Mouse (Mus musculus): ENCODE results near the gene Syngr2. TPM values are rescaled to one million over a fixed set of nuclear protein-coding genes. Genes with fewer than 3 reads are reported as not detected.

Syngr2 gene
- polyA plus RNA-seq, 1 experiment from 2014 or later: 26.2 TPM

DNA sequence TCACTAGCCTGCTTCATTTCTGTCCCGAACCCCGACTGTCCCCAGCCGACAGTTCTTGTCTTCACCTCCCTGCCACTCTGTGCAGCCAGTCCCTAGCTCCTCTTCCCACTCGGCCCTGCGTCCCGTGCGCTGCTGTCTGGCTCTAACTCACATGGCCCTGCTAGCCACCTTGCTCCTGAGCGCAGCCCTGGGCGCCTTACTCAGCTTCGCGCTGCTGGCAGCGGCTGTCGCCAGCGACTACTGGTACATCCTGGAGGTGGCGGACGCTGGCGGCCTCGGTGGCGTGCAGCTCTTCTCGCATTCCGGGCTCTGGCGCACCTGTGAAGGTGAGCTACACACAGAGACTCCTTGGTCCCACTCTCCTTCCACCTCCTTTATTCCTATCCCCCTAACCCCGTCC is 51.1 kb downstream of the Syngr2 start, which contains the start of gene Tmem235:
Gene Tmem235 (plus strand): TSS at position 152 of the 400 bp plus-strand sequence.
- WGBS: 4% methylated on average over 23 of the region's 23 CpGs
- Histone ChIP-seq H3K27me3 (peaks cover 69% of the 10 kb centered on the region), H3K4me3 (no peak within 1 kb of the TSS), H3K27ac (replicated peaks) (no peak within 1 kb of the TSS), H3K9me3 (no peaks in the 10 kb centered on the region), H3K4me1 (peaks cover 34% of the 10 kb centered on the region), H3K4me2 (replicated peaks) (peak within 1 kb of the TSS; percentile 21; the same call in 1 of the 2 replicates), H3K9ac (replicated peaks) (peak within 1 kb of the TSS; percentile 41; the same call in 1 of the 2 replicates), H3K36me3 (peaks cover 20% of the 10 kb centered on the region)
- ATAC-seq (ENCODE audit: low FRiP score, low read depth): no peak

DNA sequence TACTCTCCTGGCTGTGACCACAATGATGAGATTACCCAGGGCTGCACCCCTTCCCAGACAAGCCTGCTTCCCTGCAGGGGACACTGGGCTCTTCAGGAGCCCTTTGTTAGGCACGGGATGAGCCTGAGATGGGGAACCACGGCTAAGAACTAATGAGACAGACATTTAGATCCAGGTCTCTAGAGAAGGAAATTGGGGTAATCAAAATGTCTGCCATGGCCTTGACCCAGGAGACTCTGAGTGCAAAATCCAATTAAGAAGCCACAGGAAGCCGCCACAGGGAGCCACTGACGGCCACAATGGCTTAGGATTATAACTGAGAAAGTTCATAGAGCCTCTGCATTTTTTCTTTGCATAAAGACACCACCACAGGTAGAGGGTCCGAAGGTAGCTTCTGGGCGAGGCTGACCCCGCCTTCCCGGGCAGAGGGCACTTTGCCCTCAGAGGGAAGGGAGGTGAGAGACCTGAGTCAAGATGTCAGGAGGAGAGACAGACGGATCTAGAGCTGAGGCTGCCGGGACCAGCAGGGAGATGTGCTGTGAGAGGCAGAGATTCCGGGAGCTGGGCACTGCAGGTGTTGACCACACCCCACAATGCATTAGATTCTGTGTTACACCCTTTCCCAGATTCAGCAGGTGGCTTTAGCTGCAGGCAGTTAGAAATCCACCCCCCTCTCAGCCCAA is 53.8 kb downstream of the Syngr2 start:
- WGBS: 22% methylated on average over 11 of the region's 11 CpGs
- H3K9ac ChIP-seq (replicated peaks): no peak overlapping the region
- no peak overlapping the region for H3K27ac ChIP-seq (replicated peaks)
- no peak overlapping the region for H3K4me2 ChIP-seq (replicated peaks)
- H3K4me1 ChIP-seq: peaks cover 49% of the 10 kb centered on the region
- no peaks in the 10 kb centered on the region for H3K9me3 ChIP-seq
- ATAC-seq (ENCODE audit: low FRiP score, low read depth): no peak
- H3K27me3 ChIP-seq: peaks cover 80% of the 10 kb centered on the region
- H3K4me3 ChIP-seq: no peak overlapping the region
- no peaks in the 10 kb centered on the region for H3K36me3 ChIP-seq

Other genes starting within 250 kb of the Syngr2 start
- gene Tnrc6c, start 155.4 kb upstream of the Syngr2 start, polyA plus RNA-seq (2016; fragmentation: Nextera tagmentation; extraction: Ambion mirVana): 24.3 and 26.4 TPM in 2 replicates
- 0.37 and 0.92 TPM in 2 replicates for gene Tmc8, start 27.6 kb upstream of the Syngr2 start, polyA plus RNA-seq (2016; fragmentation: Nextera tagmentation; extraction: Ambion mirVana)
- 6.5 and 6.6 TPM in 2 replicates for gene Tmc6, start 27.5 kb upstream of the Syngr2 start, polyA plus RNA-seq (2016; fragmentation: Nextera tagmentation; extraction: Ambion mirVana)
- 0.28 TPM in 1 of 2 replicates, not detected in the other for gene 6030468B19Rik, start 12.0 kb upstream of the Syngr2 start, polyA plus RNA-seq (2016; fragmentation: Nextera tagmentation; extraction: Ambion mirVana)
- 0.56 TPM in 1 of 2 replicates, not detected in the other for gene Gm20708, start within 50 bp of the Syngr2 start, polyA plus RNA-seq (2016; fragmentation: Nextera tagmentation; extraction: Ambion mirVana)
- 4.4 and 4.7 TPM in 2 replicates for gene Afmid, start 16.3 kb downstream of the Syngr2 start, polyA plus RNA-seq (2016; fragmentation: Nextera tagmentation; extraction: Ambion mirVana)
- gene Tk1, start 16.4 kb downstream of the Syngr2 start, polyA plus RNA-seq (2016; fragmentation: Nextera tagmentation; extraction: Ambion mirVana): 69.5 and 70.9 TPM in 2 replicates
- 228 and 237 TPM in 2 replicates for gene Birc5, start 39.6 kb downstream of the Syngr2 start, polyA plus RNA-seq (2016; fragmentation: Nextera tagmentation; extraction: Ambion mirVana)
- not detected in 2 replicates for gene Tmem235, start 51.1 kb downstream of the Syngr2 start, polyA plus RNA-seq (2016; fragmentation: Nextera tagmentation; extraction: Ambion mirVana)
- gene Tha1, start 63.8 kb downstream of the Syngr2 start, polyA plus RNA-seq (2016; fragmentation: Nextera tagmentation; extraction: Ambion mirVana): 3.1 and 3.2 TPM in 2 replicates
- 10.7 and 13.2 TPM in 2 replicates for gene Socs3, start 160.4 kb downstream of the Syngr2 start, polyA plus RNA-seq (2016; fragmentation: Nextera tagmentation; extraction: Ambion mirVana)
- gene Pgs1, start 176.6 kb downstream of the Syngr2 start, polyA plus RNA-seq (2016; fragmentation: Nextera tagmentation; extraction: Ambion mirVana): 47.5 and 48.9 TPM in 2 replicates

All from midbrain, embryonic 12.5 days (tissue).